Mouse (Mus musculus) intestine, embryonic 15.5 days (tissue): ENCODE measurements around the gene Zfhx3. TPM values are rescaled to one million over a fixed set of nuclear protein-coding genes. Genes with fewer than 3 reads are reported as not detected.

ENCODE experiments used
- ATAC-seq: fragments of 200-750 bp; cut with Nextera tagmentation; 2 replicates; pipeline ENCODE4 v1.8.0; 2017; ENCODE audit warnings: moderate TSS enrichment, moderate library complexity
- H3K27ac ChIP-seq: fragments of 300-500 bp; sonication (generic); 2 replicates; pipeline ENCODE4 v1.5.1; 2015; ENCODE audit warnings: mild to moderate bottlenecking, inconsistent platforms
- H3K27me3 ChIP-seq: fragments of 300-500 bp; sonication (generic); replicated peaks from 2 replicates; pipeline ENCODE4 v1.6.1; 2015; ENCODE audit warnings: inconsistent platforms
- H3K36me3 ChIP-seq: fragments of 300-500 bp; sonication (generic); 2 replicates; pipeline ENCODE4 v1.6.1; 2015; ENCODE audit warnings: inconsistent platforms
- H3K4me1 ChIP-seq: fragments of 300-500 bp; sonication (generic); replicated peaks from 2 replicates; pipeline ENCODE4 v1.6.1; 2015; ENCODE audit warnings: inconsistent platforms
- H3K4me2 ChIP-seq: fragments of 300-500 bp; sonication (generic); replicated peaks from 2 replicates; pipeline ENCODE4 v1.6.1; 2015; ENCODE audit warnings: mild to moderate bottlenecking, inconsistent platforms
- H3K4me3 ChIP-seq: fragments of 300-500 bp; sonication (generic); replicated peaks from 2 replicates; pipeline ENCODE4 v1.5.1; 2015; ENCODE audit warnings: inconsistent platforms
- H3K9ac ChIP-seq: fragments of 300-500 bp; sonication (generic); 2 replicates; pipeline ENCODE4 v1.6.1; 2015; ENCODE audit warnings: inconsistent platforms
- H3K9me3 ChIP-seq: fragments of 300-500 bp; sonication (generic); 2 replicates; pipeline ENCODE4 v1.6.1; 2016; ENCODE audit warnings: inconsistent platforms
- WGBS: fragments of 180-500 bp; shearing (Covaris S2); methylation state at CpG from one replicate; pipeline ENCODE4 v1.1.7; 2015; 5-methylcytosine and 5-hydroxymethylcytosine counted together
- polyA plus RNA-seq: library from polyadenylated mRNA; unstranded; fragments of >200 nt; fragmentation: Nextera tagmentation; extraction: Ambion mirVana; gene quantifications from 2 replicates; pipeline ENCODE4 v1.2.1, GENCODE M21; 2015

Zfhx3 gene
- polyA plus RNA-seq, 1 experiment from 2014 or later, result 11.5 TPM

- no peak for ATAC-seq
- 53% methylated on average over 4 of the region's 4 CpGs for WGBS
- no peak overlapping the region for H3K9ac ChIP-seq
- no peak overlapping the region for H3K4me2 ChIP-seq
- peaks cover 30% of the 10 kb centered on the region for H3K4me1 ChIP-seq
- no peaks in the 10 kb centered on the region for H3K36me3 ChIP-seq
- H3K27ac ChIP-seq, result no peak overlapping the region
- no peak overlapping the region for H3K4me3 ChIP-seq
- H3K27me3 ChIP-seq, result no peaks in the 10 kb centered on the region
- H3K9me3 ChIP-seq, result no peaks in the 10 kb centered on the region
Observed at GRCm38 (mm10) chr8:108888924-108889323, 946.5 kb downstream of the Zfhx3 start.

- no peak overlapping the region for H3K4me3 ChIP-seq
- no peaks in the 10 kb centered on the region for H3K36me3 ChIP-seq
- no peak overlapping the region for H3K9ac ChIP-seq
- no peaks in the 10 kb centered on the region for H3K27me3 ChIP-seq
- WGBS, result 56% methylated on average over 5 of the region's 5 CpGs
- no peak overlapping the region for H3K4me2 ChIP-seq
- H3K4me1 ChIP-seq, result peaks cover 30% of the 10 kb centered on the region
- H3K9me3 ChIP-seq, result no peaks in the 10 kb centered on the region
- ATAC-seq, result no peak
- H3K27ac ChIP-seq, result no peak overlapping the region
Observed at GRCm38 (mm10) chr8:108889406-108889805, 947.0 kb downstream of the Zfhx3 start.

GRCm38 (mm10) chr8:108894287-108894686 is 951.8 kb downstream of the Zfhx3 start:
- Histone ChIP-seq H3K27ac (peak overlapping the region; percentile 79), H3K4me1 (peaks cover 48% of the 10 kb centered on the region), H3K36me3 (no peaks in the 10 kb centered on the region), H3K9ac (no peak overlapping the region), H3K4me2 (no peak overlapping the region), H3K9me3 (no peaks in the 10 kb centered on the region), H3K27me3 (no peaks in the 10 kb centered on the region), H3K4me3 (no peak overlapping the region)
- ATAC-seq, result 0 out of 2 replicates have a peak, but pooled peaks have one; percentile 52
- 24% methylated on average over 10 of the region's 10 CpGs for WGBS

GRCm38 (mm10) chr8:108896468-108897346 is 954.3 kb downstream of the Zfhx3 start:
- Histone ChIP-seq H3K4me2 (no peak overlapping the region), H3K4me3 (no peak overlapping the region), H3K4me1 (peaks cover 49% of the 10 kb centered on the region), H3K27me3 (no peaks in the 10 kb centered on the region), H3K27ac (peak overlapping the region; percentile 79), H3K9me3 (no peaks in the 10 kb centered on the region), H3K9ac (no peak overlapping the region), H3K36me3 (no peaks in the 10 kb centered on the region)
- WGBS, result 47% methylated on average over 18 of the region's 18 CpGs
- ATAC-seq, result peak; percentile 21; the same call in 1 of the 2 replicates

- no peak for ATAC-seq
- peak overlapping the region; percentile 79 for H3K27ac ChIP-seq
- no peak overlapping the region for H3K9ac ChIP-seq
Observed at GRCm38 (mm10) chr8:108897347-108898100, 955.1 kb downstream of the Zfhx3 start.

GRCm38 (mm10) chr8:108899251-108899771 is 956.9 kb downstream of the Zfhx3 start:
- Histone ChIP-seq H3K27me3 (no peaks in the 10 kb centered on the region), H3K4me1 (peaks cover 58% of the 10 kb centered on the region), H3K9ac (no peak overlapping the region), H3K9me3 (no peaks in the 10 kb centered on the region), H3K27ac (no peak overlapping the region), H3K36me3 (no peaks in the 10 kb centered on the region), H3K4me3 (no peak overlapping the region), H3K4me2 (no peak overlapping the region)
- 0 out of 2 replicates have a peak, but pooled peaks have one; percentile 26 for ATAC-seq
- WGBS, result 65% methylated on average over 14 of the region's 14 CpGs

More at GRCm38 (mm10) chr8:108897347-108898100, 955.1 kb downstream of the Zfhx3 start:
- H3K4me2 ChIP-seq, result no peak overlapping the region
- WGBS, result 49% methylated on average over 7 of the region's 7 CpGs
- no peaks in the 10 kb centered on the region for H3K27me3 ChIP-seq
- H3K36me3 ChIP-seq, result no peaks in the 10 kb centered on the region
- no peaks in the 10 kb centered on the region for H3K9me3 ChIP-seq
- no peak overlapping the region for H3K4me3 ChIP-seq
- peaks cover 49% of the 10 kb centered on the region for H3K4me1 ChIP-seq

GRCm38 (mm10) chr8:108900541-108900940 is 958.1 kb downstream of the Zfhx3 start:
- 0 out of 2 replicates have a peak overlapping the region, but pooled peaks have one; percentile 1 for H3K4me2 ChIP-seq
- H3K36me3 ChIP-seq, result no peaks in the 10 kb centered on the region
- H3K4me1 ChIP-seq, result peaks cover 61% of the 10 kb centered on the region
- H3K27ac ChIP-seq, result peak overlapping the region; percentile 44; the same call in 1 of the 2 replicates
- H3K9ac ChIP-seq, result no peak overlapping the region
- no peaks in the 10 kb centered on the region for H3K9me3 ChIP-seq
- 43% methylated on average over 10 of the region's 10 CpGs for WGBS
- H3K4me3 ChIP-seq, result no peak overlapping the region
- no peak for ATAC-seq
- no peaks in the 10 kb centered on the region for H3K27me3 ChIP-seq

GRCm38 (mm10) chr8:108901208-108901607 is 958.8 kb downstream of the Zfhx3 start:
- Histone ChIP-seq H3K27ac (no peak overlapping the region), H3K27me3 (no peaks in the 10 kb centered on the region), H3K9ac (no peak overlapping the region), H3K36me3 (no peaks in the 10 kb centered on the region), H3K4me1 (peaks cover 61% of the 10 kb centered on the region), H3K4me3 (no peak overlapping the region), H3K9me3 (no peaks in the 10 kb centered on the region), H3K4me2 (0 out of 2 replicates have a peak overlapping the region, but pooled peaks have one; percentile 1)
- ATAC-seq, result peak; percentile 37; the same call in 1 of the 2 replicates
- WGBS, result 37% methylated on average over 14 of the region's 14 CpGs

- Histone ChIP-seq H3K4me1 (peaks cover 43% of the 10 kb centered on the region), H3K9me3 (no peaks in the 10 kb centered on the region), H3K9ac (no peak overlapping the region; the same call in 1 of the 2 replicates), H3K27ac (no peak overlapping the region), H3K4me2 (no peak overlapping the region), H3K4me3 (no peak overlapping the region), H3K36me3 (no peaks in the 10 kb centered on the region), H3K27me3 (no peaks in the 10 kb centered on the region)
- WGBS, result 58% methylated on average over 15 of the region's 15 CpGs
- ATAC-seq, result no peak
Observed at GRCm38 (mm10) chr8:108903550-108903949, 961.1 kb downstream of the Zfhx3 start.

GRCm38 (mm10) chr8:108904288-108904971 is 962.0 kb downstream of the Zfhx3 start:
- H3K4me3 ChIP-seq, result no peak overlapping the region
- no peak overlapping the region for H3K9ac ChIP-seq
- H3K4me1 ChIP-seq, result peaks cover 37% of the 10 kb centered on the region
- no peaks in the 10 kb centered on the region for H3K36me3 ChIP-seq
- no peak overlapping the region for H3K4me2 ChIP-seq
- H3K27me3 ChIP-seq, result no peaks in the 10 kb centered on the region
- no peaks in the 10 kb centered on the region for H3K9me3 ChIP-seq
- 49% methylated on average over 11 of the region's 11 CpGs for WGBS
- no peak for ATAC-seq
- H3K27ac ChIP-seq, result 0 out of 2 replicates have a peak overlapping the region, but pooled peaks have one; percentile 11

- Histone ChIP-seq H3K27me3 (no peaks in the 10 kb centered on the region), H3K9ac (no peak overlapping the region), H3K4me1 (peaks cover 38% of the 10 kb centered on the region), H3K4me2 (no peak overlapping the region), H3K27ac (no peak overlapping the region), H3K36me3 (no peaks in the 10 kb centered on the region), H3K9me3 (no peaks in the 10 kb centered on the region), H3K4me3 (no peak overlapping the region)
- WGBS, result 85% methylated on average over 9 of the region's 9 CpGs
- no peak for ATAC-seq
Observed at GRCm38 (mm10) chr8:108908066-108908465, 965.6 kb downstream of the Zfhx3 start.
